Mouse (Mus musculus) spleen, adult 2 months (tissue): Measurements from ENCODE around the gene Il2rg.

Source experiments
- CTCF ChIP-seq: fragments of 200-500 bp; IDR thresholded peaks from 2 replicates; pipeline ENCODE4 v1.5.1; 2011; ENCODE audit warnings: mild to moderate bottlenecking, inconsistent platforms; ENCODE audit not compliant: insufficient read depth, insufficient read length, insufficient replicate concordance; ENCODE audit errors: extremely low read depth
- POLR2A ChIP-seq: fragments of 200-500 bp; IDR thresholded peaks from 2 replicates; pipeline ENCODE4 v1.6.1; 2011; ENCODE audit warnings: low read depth, low read length, inconsistent platforms

GRCm38 (mm10) chrX:101309299-101309698, 41.2 kb upstream of the Il2rg start:
- no peak for TF ChIP-seq CTCF
- no peak for TF ChIP-seq POLR2A
